Mouse (Mus musculus): ENCODE measurements around the gene Rgs6. TPM values are rescaled to one million over a fixed set of nuclear protein-coding genes. Genes with fewer than 3 reads are reported as not detected.

The Rgs6 gene
- total RNA-seq, 2 experiments from 2014 or later = 1.4 to 2.9 TPM

DNA sequence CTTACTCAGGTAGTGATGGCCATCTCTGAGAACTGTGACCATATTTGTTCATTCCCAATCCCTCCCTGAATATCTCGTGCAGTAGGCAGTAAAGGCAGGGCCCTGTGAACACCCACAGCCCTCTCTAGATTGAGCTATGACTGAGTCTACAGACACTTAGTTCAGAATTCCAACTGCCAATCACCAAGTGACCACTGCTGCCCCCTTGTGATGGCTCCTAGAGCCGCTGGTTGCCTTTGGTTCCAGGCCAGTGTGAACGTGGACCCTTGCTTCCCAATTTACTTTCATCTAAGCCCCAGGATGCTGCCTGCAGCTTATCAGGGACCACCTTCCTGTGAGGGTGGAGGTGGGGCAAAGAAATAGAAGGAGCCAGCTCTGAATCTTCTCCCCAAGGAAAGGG, 438.9 kb downstream of the Rgs6 start:
- DNase-seq (ENCODE audit: low spot score in 2 of 2) = no peak

DNA sequence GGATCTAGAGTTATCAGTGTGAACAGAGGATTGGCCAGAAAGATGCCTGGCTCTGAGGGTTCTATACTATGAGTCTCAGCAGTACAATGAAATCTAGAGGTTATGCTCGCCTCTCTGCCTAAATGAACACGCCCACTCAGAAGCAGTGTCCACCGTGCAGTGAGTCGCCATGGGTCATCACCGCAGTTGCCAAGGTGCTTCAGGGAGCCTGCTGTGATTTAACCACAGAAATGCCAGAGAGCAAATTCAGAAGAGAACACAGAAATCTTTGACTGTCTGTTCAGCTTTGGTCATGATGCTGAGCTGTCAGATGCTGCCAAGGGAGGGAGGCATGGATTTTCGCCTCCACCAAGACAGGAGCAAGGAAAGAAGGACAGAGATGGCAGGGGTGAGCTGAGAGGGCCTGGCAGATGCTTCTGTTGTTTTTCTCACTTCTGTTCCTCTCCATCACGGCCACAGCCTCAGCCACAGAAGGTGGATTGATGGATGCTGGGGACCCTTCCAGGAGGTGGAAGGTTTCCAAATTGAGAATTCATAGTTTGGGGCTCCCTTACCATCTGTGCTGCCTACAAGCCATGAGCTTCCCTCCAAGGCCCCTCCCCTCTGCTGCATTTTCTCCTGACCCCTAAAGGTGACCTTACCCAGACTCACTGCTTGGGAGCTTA, 445.2 kb downstream of the Rgs6 start:
- no peak for DNase-seq (ENCODE audit: low spot score in 2 of 2)

DNA sequence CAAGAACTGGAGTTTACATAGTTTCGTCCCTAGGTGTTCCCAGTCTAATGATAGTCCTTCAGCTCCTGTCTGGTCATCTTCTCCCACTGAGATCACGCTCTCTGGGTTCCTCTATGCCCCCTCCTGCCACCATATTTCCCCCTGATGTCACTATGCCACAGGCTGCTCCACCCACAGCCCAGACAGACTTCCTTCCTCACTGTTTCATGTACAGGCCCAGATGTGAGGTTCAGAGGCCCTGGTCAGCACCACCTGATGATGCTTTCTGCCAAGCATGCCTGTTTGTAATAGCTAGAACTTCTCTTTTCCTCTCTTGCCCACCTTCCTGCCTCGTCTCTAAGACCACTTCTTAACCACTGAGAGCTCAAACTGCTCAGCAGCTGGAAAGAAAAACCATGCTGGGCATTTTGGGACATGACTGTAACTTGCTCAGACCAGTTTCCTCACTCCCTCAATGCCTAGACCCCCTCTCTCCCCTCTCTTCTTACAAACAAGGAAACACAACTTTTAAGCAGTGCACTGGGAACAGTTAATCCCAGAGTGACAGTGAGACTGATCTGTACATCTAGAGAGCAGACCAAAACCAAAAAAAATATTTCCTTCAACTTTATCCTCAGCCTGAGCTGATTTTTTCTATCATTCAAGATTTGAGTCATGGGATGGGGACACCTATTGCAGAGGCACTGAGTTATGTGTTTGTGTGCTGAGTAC, 446.9 kb downstream of the Rgs6 start:
- no peak for DNase-seq (ENCODE audit: low spot score in 2 of 2)

DNA sequence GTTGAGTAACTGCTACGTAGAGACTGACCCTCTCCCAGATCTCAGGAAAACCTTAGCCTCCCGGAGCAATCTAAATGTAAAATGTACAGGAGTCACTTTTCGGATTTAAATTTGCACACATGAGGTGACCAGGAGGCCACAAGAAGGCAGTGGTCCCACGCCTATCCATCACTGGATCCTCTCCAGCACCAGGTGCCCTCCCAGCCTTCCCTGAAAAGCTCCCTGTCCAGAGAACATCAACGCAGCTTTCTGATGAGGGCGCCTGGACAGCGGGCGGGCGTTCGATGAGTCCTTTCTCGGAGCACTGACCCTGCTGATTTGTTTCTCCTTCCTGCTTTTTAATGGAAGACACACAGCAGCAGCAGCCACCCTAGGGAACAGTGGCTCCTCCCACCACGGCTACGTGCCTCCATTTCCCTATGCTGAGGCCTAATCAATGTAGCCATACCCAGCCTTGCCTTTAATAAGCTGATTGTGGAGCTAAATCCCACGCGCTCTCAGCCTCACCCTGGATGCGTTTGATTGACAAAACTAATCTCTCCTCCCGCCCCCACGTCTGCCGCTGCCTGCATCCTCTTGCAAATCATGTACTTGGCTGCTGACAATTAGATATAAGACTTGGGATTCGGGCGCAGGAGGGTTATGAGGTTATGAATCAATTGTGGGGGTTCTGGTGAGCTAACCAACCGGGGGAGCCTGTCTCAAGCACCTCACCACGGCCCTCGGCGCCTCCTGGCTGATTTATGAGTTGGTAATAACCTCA, 449.9 kb downstream of the Rgs6 start:
- no peak for DNase-seq (ENCODE audit: low spot score in 2 of 2)

GRCm38 (mm10) chr12:83038779-83039178, 450.7 kb downstream of the Rgs6 start:
- DNase-seq (ENCODE audit: low spot score in 2 of 2) = no peak

- no peak for DNase-seq (ENCODE audit: low spot score in 2 of 2)
Observed at GRCm38 (mm10) chr12:83039859-83040258, 451.8 kb downstream of the Rgs6 start.

DNA sequence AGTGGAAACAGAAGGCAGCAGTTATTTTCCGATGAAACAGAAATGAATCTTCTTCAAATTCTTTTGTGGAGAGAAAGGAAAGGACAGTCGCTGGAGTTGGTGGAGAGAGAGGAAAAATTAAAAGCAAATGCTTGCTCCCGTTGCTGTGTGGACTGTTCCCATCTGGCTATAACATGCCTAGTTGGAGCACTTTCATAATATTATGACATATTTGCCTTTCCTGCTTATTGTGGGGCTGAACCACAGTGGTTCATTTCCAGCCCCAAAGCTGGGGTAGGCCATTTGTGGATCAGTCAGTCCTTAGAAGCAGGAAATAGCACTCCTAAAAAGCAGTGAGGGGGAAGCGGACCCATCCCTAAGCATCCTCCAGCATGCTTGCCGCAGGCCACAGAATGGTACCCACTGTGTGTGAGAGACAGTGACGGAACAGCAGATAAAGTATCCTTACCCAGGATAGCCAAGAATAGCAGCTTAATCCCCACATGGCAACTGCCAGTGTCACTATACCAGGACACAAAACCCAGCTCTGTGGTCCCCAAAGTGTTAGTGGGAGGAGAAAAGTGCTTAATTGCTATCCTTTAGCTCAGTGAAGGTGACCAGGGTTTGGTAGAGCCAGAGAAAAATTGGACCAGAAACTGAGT, 456.0 kb downstream of the Rgs6 start:
- no peak for DNase-seq (ENCODE audit: low spot score in 2 of 2)

DNA sequence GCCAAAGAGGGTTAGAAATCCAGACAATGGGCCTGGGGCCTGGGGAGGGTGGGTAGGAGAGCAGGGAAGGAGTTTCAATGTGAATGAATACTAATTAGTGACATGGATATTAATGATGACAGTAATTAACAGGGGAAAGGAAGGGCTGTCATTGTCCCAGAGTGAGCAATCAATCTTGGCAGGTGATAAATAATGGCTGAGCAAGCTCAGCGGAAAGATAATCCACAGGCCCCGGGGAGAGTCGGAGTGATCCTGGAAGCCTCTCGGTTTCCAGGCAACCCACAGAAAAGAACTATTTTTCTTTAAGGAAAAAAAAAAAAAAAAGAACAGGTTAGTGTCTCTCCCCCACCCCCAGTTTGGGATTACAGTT, 456.5 kb downstream of the Rgs6 start:
- no peak for DNase-seq (ENCODE audit: low spot score in 2 of 2)

- DNase-seq (ENCODE audit: low spot score in 2 of 2) = no peak
Observed at GRCm38 (mm10) chr12:83045001-83045531, 457.0 kb downstream of the Rgs6 start.

DNA sequence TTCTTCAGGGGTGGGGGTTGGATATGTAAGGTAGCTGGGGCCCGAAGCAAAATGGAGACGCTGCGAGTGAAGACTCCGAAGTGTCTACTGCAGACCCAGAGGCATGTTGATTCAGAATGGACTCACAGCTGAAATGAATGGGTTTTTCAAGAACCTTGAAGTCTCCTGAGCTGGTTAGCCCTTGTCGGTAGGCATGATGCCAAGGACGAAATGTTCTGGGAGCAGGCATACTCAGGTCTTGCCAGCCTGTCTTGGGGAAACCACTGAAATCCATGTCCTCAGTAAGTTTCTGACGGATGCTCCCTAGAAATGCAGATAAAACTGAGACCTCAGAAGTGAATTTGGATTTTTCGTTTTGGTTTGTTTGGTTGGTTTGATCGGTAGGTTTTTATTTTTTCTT, 458.6 kb downstream of the Rgs6 start:
- no peak for DNase-seq (ENCODE audit: low spot score in 2 of 2)

DNA sequence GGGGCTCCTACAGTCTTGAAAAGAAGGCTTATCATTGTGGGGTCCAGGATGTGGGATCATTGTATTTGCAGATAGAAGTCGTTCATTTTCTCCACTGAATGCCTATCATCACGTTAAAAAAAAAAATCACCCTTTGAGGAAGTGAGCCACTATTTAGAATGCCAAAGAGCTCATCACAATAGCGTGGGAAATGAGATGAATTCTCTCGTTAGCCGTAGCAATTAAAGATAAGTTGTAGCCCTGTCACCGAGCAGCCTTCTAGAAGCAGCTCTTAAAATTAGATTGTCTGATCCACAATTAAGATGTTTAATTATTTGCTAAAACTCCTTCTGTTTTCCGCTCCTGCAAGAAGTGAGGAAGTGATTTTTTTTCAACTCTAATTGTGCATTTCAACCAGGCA, 459.6 kb downstream of the Rgs6 start:
- DNase-seq (ENCODE audit: low spot score in 2 of 2) = no peak

- no peak for DNase-seq (ENCODE audit: low spot score in 2 of 2)
Observed at GRCm38 (mm10) chr12:83050514-83050913, 462.4 kb downstream of the Rgs6 start.

GRCm38 (mm10) chr12:83052391-83052790, 464.3 kb downstream of the Rgs6 start:
- no peak for DNase-seq (ENCODE audit: low spot score in 2 of 2)

GRCm38 (mm10) chr12:83055690-83056089, 467.6 kb downstream of the Rgs6 start:
- no peak for DNase-seq (ENCODE audit: low spot score in 2 of 2)

DNA sequence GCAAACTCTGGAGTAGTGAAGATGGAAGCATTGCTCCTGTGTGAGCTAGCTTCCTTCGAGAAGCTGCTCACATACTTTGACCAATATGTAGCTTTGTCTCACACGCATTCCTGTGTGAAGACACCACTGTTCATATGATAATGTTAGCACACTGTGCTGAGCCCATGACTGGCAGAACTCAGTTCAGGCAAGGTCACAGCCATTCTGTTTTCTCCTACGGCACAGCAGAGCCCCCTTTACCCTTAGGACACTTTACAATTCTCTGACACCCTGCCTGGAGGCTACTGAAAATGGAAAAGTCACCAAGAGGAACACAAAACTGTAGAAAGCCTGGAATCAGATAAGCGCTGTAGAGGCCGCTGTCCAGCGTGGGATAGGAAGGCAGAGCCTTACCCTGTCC, 478.3 kb downstream of the Rgs6 start:
- no peak for DNase-seq (ENCODE audit: low spot score in 2 of 2)

- no peak for DNase-seq (ENCODE audit: low spot score in 2 of 2)
Observed at GRCm38 (mm10) chr12:83070848-83071247, 482.8 kb downstream of the Rgs6 start.

GRCm38 (mm10) chr12:83072181-83072887, 484.2 kb downstream of the Rgs6 start:
- no peak for DNase-seq (ENCODE audit: low spot score in 2 of 2)

DNA sequence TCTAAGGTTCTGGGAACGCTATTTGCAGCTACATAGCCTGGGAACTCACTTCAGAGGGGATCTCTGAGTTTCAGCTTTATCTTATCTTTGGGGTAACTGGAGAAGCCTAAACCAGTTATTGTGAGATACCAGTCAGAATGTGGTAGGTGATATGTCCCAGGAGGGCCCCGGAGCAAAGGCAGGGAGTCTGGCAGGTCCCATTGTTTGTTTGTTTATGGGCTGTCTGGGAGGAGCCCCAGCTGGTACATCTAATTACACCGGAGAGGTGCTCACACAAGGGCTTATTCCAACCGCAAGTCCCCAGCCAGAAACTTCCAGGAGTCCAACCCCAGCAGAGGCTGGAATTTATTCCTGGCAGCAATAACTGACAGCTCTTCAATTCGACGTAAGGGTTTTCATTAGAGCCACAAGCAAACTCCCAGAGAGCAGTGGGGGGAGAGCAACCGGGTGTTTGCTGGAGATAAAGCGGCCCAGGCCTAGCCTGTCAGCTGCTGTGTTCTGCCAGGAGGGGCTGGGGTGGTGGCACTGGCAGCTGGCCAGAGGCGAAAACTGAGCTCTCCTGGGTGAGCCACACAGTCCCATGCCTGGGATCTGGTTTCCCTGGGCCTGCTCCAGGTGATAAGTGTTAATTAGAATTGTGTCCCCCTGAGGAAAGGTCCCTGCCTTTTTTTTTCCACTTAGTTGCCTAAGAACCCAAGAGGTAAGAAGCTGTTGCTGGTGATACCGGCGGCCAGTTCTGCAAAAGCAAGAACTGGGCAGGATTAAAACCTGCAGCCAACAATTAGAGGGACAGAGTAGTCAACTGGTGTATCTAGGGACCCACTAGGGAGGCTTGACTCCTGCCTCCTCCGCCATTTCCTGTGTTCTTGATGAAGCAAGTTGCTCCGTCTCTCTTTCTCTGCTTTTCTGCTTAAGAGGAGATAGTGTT, 485.1 kb downstream of the Rgs6 start:
- DNase-seq (ENCODE audit: low spot score in 2 of 2) = peak in 1 of 2 experiments; percentile 24

DNA sequence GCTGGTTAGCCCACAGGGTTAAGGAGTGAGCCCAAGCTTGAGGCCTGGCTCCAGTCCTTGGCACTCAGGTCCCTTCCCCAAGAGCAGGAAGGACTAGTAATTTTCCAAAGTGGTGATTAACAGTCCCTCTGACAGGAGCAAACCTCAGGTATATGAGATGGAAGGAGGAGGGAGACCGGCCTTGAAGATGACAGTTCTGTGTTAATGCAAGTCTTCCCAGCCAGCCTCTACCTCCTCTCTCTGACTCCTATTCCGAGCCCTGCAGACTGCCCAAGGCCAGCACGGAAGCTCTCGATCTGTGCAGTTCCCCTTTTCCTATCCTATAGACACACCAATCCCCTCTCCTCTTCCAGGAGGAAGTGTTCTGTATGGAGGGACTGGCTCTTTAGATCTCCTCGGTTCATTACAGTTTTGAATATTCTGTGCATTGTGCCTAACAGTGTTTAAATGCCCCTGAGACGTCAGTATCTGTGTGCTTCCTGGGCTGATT, 485.8 kb downstream of the Rgs6 start:
- DNase-seq (ENCODE audit: low spot score in 2 of 2) = no peak

DNA sequence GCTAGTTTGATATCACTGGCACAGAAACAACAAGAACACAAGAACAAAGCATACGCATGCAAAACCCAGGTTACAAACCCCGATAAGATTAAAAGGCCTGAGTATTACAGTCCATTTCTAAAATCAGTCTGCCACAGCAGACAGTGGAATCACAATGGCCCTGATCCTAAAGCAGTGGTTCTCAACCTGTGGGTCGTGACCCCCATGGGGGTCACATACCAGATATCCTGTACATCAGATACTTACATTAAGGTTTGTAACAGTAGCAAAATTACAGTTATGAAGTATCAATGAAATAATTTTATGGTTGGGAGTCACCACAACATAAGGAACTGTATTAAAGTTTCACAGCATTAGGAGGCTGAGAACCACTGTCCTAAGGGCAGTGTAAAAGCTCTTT, 488.1 kb downstream of the Rgs6 start:
- DNase-seq (ENCODE audit: low spot score in 2 of 2) = no peak
